Mouse (Mus musculus) embryonic fibroblast, embryonic 13.5 days (primary cell): ENCODE data around the gene Msi2. TPM values are rescaled to one million over a fixed set of nuclear protein-coding genes. Genes with fewer than 3 reads are reported as not detected.

ENCODE experiments used
- H3K27ac ChIP-seq: 2 replicates; pipeline ENCODE4 v1.5.1; 2012; ENCODE audit warnings: low read length, control low read depth, inconsistent platforms; ENCODE audit not compliant: insufficient read depth
- H3K4me1 ChIP-seq: 2 replicates; pipeline ENCODE4 v1.6.1; 2011; ENCODE audit warnings: low read length; ENCODE audit not compliant: control insufficient read depth, insufficient read depth
- H3K4me3 ChIP-seq: 2 replicates; pipeline ENCODE4 v1.5.1; 2011; ENCODE audit warnings: mild to moderate bottlenecking, control low read depth, low read length; ENCODE audit not compliant: insufficient read depth
- CTCF ChIP-seq: IDR thresholded peaks from 2 replicates; pipeline ENCODE4 v1.5.1; 2011; ENCODE audit warnings: mild to moderate bottlenecking, control low read depth, low read length, moderate library complexity, borderline replicate concordance; ENCODE audit not compliant: insufficient read depth
- POLR2A ChIP-seq: IDR thresholded peaks from 2 replicates; pipeline ENCODE4 v1.6.1; 2011; ENCODE audit warnings: low read depth, mild to moderate bottlenecking, control low read depth, low read length, moderate library complexity
- polyA plus RNA-seq: library from polyadenylated mRNA; stranded (reverse); fragments of >200 nt; gene quantifications from 2 replicates; pipeline ENCODE4 v1.2.4, GENCODE M21; 2011; ENCODE audit warnings: low read depth; ENCODE audit not compliant: missing spikeins, insufficient read length

Msi2 gene
- polyA plus RNA-seq, 1 experiment, result 44.9 TPM

DNA sequence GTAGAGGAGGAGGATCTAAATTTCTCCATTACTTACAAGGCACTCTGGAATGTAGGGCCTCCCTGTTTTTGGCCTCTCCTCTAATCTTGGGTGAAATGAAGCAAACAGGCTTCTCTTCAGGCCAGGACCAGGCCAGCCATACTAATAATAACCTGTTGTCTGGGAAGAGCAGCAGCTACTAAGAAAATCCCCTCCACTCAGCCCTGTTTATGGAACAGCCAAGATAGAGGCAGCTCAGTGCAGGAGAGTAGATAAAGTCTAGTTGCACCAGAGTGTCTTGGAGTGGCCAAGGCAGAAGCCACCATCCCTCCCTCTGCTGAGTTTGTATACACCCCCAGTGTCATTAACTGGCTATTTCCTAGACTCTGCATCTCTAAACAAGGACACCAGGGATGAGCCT, 247.7 kb downstream of the Msi2 start:
- peaks cover 11% of the 10 kb centered on the region for H3K4me1 ChIP-seq
- no peak for TF ChIP-seq POLR2A
- no peak for TF ChIP-seq CTCF
- H3K4me3 ChIP-seq, result no peak overlapping the region
- no peak overlapping the region for H3K27ac ChIP-seq

- no peak for TF ChIP-seq CTCF
- no peak for TF ChIP-seq POLR2A
- Histone ChIP-seq H3K4me1 (peaks cover 11% of the 10 kb centered on the region), H3K27ac (no peak overlapping the region), H3K4me3 (no peak overlapping the region)
These were observed 249.3 kb downstream of the Msi2 start for GRCm38 (mm10) chr11:88468996-88469395.

- Histone ChIP-seq H3K27ac (peak overlapping the region; percentile 35; the same call in 1 of the 2 replicates), H3K4me1 (peaks cover 11% of the 10 kb centered on the region)
- TF ChIP-seq POLR2A, result no peak
- TF ChIP-seq CTCF, result no peak
These were observed 250.6 kb downstream of the Msi2 start for GRCm38 (mm10) chr11:88467498-88468245.

DNA sequence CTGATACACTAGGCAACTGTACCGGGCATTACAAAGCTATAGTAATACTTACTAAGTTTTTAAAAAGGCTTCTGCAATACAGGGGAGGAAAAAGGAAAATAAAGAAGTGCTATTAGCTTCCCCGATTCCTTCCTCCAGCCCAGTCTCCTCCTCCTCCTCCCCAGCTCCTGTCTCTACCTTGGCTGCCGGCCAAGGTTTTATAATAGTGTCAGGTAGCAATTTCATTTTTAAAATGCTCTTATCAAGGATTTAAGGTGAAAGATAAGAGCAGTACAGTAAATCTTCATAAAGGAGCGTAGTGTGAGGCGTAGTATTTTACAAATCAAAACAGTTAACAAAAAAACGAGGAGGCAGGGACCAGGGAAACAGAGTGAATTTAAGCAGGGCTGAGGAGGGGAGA, 254.4 kb downstream of the Msi2 start:
- peaks cover 12% of the 10 kb centered on the region for H3K4me1 ChIP-seq

More at GRCm38 (mm10) chr11:88467498-88468245, 250.6 kb downstream of the Msi2 start:
- H3K4me3 ChIP-seq, result no peak overlapping the region

GRCm38 (mm10) chr11:88462789-88463188, 255.5 kb downstream of the Msi2 start:
- TF ChIP-seq POLR2A (no peak), CTCF (no peak)
- Histone ChIP-seq H3K4me1 (peaks cover 8% of the 10 kb centered on the region), H3K4me3 (no peak overlapping the region), H3K27ac (no peak overlapping the region)

More for the DNA sequence above, 254.4 kb downstream of the Msi2 start:
- no peak for TF ChIP-seq CTCF
- no peak for TF ChIP-seq POLR2A
- H3K4me3 ChIP-seq, result no peak overlapping the region
- H3K27ac ChIP-seq, result no peak overlapping the region

GRCm38 (mm10) chr11:88461601-88462000, 256.7 kb downstream of the Msi2 start:
- Histone ChIP-seq H3K4me1 (peaks cover 2% of the 10 kb centered on the region; the same call in 1 of the 2 replicates), H3K4me3 (no peak overlapping the region), H3K27ac (no peak overlapping the region)
- no peak for TF ChIP-seq POLR2A
- TF ChIP-seq CTCF, result no peak

DNA sequence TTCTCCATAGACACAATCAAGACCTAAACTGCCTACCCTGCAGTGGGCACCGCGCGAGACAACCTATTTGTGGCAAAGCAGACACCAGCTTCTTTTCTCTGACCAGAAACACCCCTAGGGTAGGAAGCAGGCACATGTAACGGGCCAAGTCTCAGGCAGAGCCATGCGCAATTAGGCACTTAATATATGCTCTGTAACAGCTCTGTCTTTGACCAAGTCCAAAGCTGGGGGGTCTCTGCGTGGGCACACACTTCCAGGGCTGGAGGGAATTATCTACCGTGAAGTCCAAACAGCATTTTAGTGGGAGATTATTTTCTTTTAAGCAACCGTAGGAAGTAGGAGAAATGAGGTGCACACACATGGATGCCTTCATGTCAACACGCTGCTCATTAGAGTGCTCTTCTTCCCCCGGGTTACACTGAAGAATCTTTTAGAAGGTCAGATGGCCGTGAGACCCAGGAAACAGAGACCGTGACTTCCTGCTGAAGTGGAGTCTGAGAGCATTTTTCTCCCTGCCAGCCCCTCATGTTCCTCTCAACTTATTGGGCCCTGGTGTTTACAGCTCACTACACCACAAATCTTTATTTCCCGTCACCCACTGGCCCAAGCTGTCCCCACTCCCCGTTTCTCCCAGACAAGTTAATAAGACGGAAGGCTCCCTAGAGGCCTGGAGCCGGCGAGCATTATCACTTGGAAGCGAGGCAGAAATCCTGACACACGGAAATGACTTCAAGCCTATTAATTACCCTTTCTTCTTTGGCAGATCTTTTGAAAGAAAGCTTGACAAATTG, 258.2 kb downstream of the Msi2 start:
- Histone ChIP-seq H3K4me3 (no peak overlapping the region), H3K4me1 (peaks cover 2% of the 10 kb centered on the region; the same call in 1 of the 2 replicates), H3K27ac (no peak overlapping the region)
- TF ChIP-seq CTCF (no peak), POLR2A (no peak)

DNA sequence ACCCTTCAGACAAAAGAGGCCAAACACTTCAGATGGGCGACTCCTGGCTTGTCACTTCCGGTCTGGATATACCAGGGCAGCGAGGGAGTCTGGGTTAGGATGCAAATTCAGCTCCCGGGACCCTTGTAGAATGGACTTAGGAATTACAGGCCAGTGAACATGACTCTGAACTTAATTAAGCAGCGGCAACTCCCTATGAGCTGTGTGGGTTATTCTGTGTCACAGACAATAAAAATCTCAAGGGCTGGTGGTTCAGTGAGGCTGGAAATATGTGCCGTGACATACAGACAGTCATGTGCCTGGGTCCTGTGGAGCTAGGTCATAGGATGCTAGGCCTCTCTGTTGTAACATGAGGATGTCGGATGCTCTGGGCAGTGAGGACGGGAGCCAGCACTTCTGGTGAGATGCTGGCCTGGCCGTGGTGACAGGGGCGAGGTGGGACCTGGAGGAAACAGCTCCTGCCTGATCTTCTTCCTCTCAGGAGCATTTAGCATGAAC, 261.0 kb downstream of the Msi2 start:
- Histone ChIP-seq H3K27ac (no peak overlapping the region), H3K4me3 (no peak overlapping the region), H3K4me1 (peaks cover 2% of the 10 kb centered on the region; the same call in 1 of the 2 replicates)
- TF ChIP-seq CTCF (no peak), POLR2A (no peak)

DNA sequence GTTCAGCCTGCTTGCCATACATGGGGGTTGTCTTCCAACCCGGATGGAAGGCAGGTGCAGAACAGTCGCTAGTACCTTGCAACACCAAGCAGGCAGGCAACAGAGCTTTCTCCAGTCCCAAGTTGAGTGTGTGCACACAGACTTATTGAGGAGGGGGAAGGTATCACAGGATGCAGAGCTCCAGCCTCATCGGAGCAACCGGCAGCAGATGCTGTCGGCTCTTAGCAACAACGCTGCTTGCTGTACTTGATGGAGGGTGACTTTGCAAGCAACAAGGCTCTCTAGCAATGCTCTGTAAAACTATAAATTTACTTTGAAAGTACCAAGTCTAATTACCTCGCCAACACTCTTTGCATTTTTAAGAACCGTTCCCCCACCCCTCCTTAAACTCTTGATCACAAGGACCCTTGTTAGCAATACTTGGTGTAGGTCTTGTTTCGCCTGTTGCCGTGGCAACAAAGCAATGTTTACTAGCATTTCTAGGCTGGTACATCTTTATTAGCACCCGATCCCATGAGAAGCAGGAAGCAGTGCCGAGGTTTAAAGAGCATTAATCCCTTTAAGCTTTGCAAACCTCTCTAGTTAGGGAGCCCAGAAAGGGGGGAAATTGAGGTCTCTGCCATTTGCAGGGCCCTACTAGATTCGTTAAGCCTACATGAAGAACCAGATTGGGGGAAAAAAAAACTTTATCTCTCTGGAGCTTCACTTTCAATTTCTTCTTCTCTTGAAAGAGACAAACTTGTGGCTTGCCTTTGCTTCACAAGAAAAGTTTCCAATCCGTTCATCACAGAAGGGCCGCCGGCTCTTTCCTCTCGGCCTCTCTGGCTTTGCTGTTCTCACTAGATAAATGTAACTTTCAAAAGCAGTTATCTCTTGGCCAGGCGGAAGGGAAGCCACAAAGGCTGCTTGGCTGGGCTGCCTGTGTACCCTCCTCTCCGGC, 263.2 kb downstream of the Msi2 start:
- Histone ChIP-seq H3K4me1 (no peaks in the 10 kb centered on the region), H3K27ac (no peak overlapping the region), H3K4me3 (no peak overlapping the region)
- TF ChIP-seq POLR2A, result no peak
- TF ChIP-seq CTCF, result no peak
